Mouse (Mus musculus) heart, embryonic 13.5 days (tissue): ENCODE data around the gene Rgs2. TPM values are rescaled to one million over a fixed set of nuclear protein-coding genes. Genes with fewer than 3 reads are reported as not detected.

Experiments
- ATAC-seq: fragments of 200-750 bp; cut with Nextera tagmentation; 2 replicates; pipeline ENCODE4 v1.8.0; 2017; ENCODE audit warnings: moderate TSS enrichment; ENCODE audit not compliant: insufficient number of reproducible peaks, low FRiP score, low TSS enrichment; ENCODE audit errors: extremely low read depth
- H3K27ac ChIP-seq: fragments of 300-500 bp; sonication (generic); replicated peaks from 2 replicates; pipeline ENCODE4 v1.5.1; 2015; ENCODE audit warnings: moderate library complexity, mild to moderate bottlenecking, inconsistent platforms
- H3K27me3 ChIP-seq: fragments of 300-500 bp; sonication (generic); replicated peaks from 2 replicates; pipeline ENCODE4 v1.6.1; 2015; ENCODE audit warnings: mild to moderate bottlenecking, inconsistent platforms
- H3K36me3 ChIP-seq: fragments of 300-500 bp; sonication (generic); 2 replicates; pipeline ENCODE4 v1.6.1; 2015; ENCODE audit warnings: mild to moderate bottlenecking, inconsistent platforms
- H3K4me1 ChIP-seq: fragments of 300-500 bp; sonication (generic); 2 replicates; pipeline ENCODE4 v1.6.1; 2015; ENCODE audit warnings: inconsistent platforms
- H3K4me2 ChIP-seq: fragments of 300-500 bp; sonication (generic); 2 replicates; pipeline ENCODE4 v1.6.1; 2015; ENCODE audit warnings: inconsistent platforms, mild to moderate bottlenecking, moderate library complexity
- H3K4me3 ChIP-seq: fragments of 300-500 bp; sonication (generic); 2 replicates; pipeline ENCODE4 v1.5.1; 2015; ENCODE audit warnings: moderate library complexity, mild to moderate bottlenecking, inconsistent platforms
- H3K9ac ChIP-seq: fragments of 300-500 bp; sonication (generic); 2 replicates; pipeline ENCODE4 v1.6.1; 2015; ENCODE audit warnings: inconsistent platforms, mild to moderate bottlenecking, moderate library complexity
- H3K9me3 ChIP-seq: fragments of 300-500 bp; sonication (generic); 2 replicates; pipeline ENCODE4 v1.6.1; 2016; ENCODE audit warnings: inconsistent platforms
- WGBS: fragments of 180-500 bp; shearing (Covaris S2); methylation state at CpG from one replicate; pipeline ENCODE4 v1.1.7; 2015; ENCODE audit warnings: mixed read lengths; 5-methylcytosine and 5-hydroxymethylcytosine counted together
- polyA plus RNA-seq: library from polyadenylated mRNA; unstranded; fragments of >200 nt; fragmentation: Nextera tagmentation; extraction: Ambion mirVana; gene quantifications from 2 replicates; pipeline ENCODE4 v1.2.1, GENCODE M21; 2015

Rgs2 gene
- 16.4 and 18.8 TPM in 2 replicates for polyA plus RNA-seq

DNA sequence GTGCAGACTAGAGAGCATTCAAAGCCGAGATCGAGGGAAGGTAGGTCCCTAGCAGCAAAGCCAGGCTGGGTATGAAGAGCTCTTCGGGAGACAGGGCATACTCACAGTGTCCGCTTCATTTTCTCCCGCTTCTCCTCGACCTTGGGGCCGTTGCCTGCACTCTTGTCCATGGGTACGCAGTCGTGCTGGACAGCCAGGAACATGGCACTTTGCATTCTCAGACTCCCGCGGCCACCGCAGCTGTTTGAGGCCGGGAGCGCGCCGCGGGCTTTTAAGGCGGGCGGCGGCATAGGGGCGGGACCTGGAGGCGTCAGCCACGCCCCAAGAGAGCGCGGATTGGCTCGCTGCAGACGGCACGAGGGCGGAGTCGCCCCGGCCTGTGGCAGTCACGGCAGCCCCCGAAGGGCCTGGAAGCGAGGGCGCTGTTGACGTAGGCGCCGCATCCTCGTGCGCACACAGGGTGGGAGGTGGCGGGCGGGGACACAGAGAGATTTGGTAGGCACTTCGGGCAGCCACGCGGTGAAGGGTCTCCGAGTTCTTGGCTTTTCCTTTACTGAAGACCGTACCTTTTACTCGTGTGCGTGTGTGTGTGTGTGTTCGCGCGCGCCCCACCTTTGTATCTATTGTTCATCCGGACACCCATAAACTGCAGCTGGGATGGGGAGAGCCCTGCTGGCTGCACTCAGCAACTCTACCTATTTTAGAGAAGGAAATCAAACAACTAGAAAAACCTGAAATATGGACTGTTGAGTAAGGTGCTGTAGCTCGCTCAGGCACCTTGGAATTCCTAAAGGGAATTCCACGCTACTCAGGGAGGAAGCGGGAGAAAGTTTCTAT, at the start of gene Rgs2:
Gene Rgs2 (minus strand): TSS at position 258 of the 837 bp plus-strand sequence.
- under 1% methylated on average over 57 of the region's 57 CpGs for WGBS
- Histone ChIP-seq H3K9me3 (no peaks in the 10 kb centered on the region), H3K27me3 (no peaks in the 10 kb centered on the region), H3K36me3 (peaks cover 18% of the 10 kb centered on the region), H3K4me1 (peaks cover 30% of the 10 kb centered on the region; the same call in 1 of the 2 replicates), H3K27ac (peak within 1 kb of the TSS; percentile 68), H3K9ac (peak within 1 kb of the TSS; percentile 89), H3K4me2 (peak within 1 kb of the TSS; percentile 95), H3K4me3 (peak within 1 kb of the TSS; percentile 73)
- ATAC-seq = peak; percentile 99

- Histone ChIP-seq H3K27ac (no peak overlapping the region), H3K9ac (no peak overlapping the region), H3K4me1 (peaks cover 14% of the 10 kb centered on the region), H3K9me3 (no peaks in the 10 kb centered on the region), H3K4me2 (no peak overlapping the region), H3K36me3 (no peaks in the 10 kb centered on the region), H3K27me3 (no peaks in the 10 kb centered on the region), H3K4me3 (no peak overlapping the region)
- WGBS = 77% methylated on average over 4 of the region's 4 CpGs
- ATAC-seq = no peak
Measured at GRCm38 (mm10) chr1:144053401-144053800, 49.4 kb upstream of the Rgs2 start.

DNA sequence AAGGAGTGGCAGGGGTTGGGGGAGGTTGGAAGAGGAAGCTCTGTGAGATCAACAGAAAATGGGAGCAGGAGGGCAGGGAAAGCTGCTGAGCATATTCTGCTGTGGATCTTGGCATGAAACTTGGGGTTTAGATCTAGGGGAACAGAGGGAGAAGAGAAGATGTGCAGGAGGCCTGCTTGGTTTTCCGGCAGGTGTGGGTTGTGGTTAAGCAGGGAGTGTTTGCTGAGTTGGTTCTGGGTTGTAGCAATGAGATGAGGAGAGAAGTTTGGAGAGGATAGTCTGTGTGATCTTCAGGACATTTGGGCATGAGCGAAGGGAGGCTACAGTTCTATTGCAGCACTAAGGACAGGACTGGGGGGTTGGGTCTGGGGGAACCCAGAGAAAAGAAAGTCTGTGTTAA, 37.9 kb upstream of the Rgs2 start:
- Histone ChIP-seq H3K9ac (no peak overlapping the region), H3K36me3 (no peaks in the 10 kb centered on the region), H3K4me1 (no peaks in the 10 kb centered on the region), H3K9me3 (no peaks in the 10 kb centered on the region), H3K4me2 (no peak overlapping the region), H3K27me3 (no peaks in the 10 kb centered on the region), H3K27ac (no peak overlapping the region), H3K4me3 (no peak overlapping the region)
- no peak for ATAC-seq
- 86% methylated on average over 2 of the region's 2 CpGs for WGBS

- ATAC-seq = no peak
- Histone ChIP-seq H3K9me3 (no peaks in the 10 kb centered on the region), H3K27me3 (no peaks in the 10 kb centered on the region), H3K4me1 (no peaks in the 10 kb centered on the region), H3K36me3 (no peaks in the 10 kb centered on the region), H3K4me2 (no peak overlapping the region), H3K4me3 (no peak overlapping the region), H3K9ac (no peak overlapping the region), H3K27ac (no peak overlapping the region)
- 56% methylated on average over 1 of the region's 1 CpGs for WGBS
Measured at GRCm38 (mm10) chr1:144033498-144033897, 29.5 kb upstream of the Rgs2 start.

DNA sequence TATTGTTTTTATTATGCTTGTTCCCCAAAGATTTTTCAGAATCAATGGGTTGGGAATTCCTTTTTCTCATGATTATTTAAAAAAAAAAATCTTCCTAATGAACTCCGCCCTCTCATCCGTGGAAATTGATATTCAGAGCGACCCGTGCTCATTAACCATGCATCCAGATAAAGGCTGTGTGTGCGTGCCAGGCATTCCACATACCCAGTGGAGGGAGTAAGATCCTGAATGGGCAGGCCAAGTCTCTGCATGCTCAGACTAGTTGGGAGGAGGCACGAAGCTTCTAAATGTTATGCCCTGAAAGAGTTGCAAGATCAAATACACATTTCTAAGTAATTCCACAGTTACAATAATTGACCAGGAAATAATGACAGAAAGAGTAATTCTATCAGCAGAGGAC, 26.5 kb upstream of the Rgs2 start:
- WGBS = 67% methylated on average over 6 of the region's 6 CpGs

GRCm38 (mm10) chr1:144029679-144030078, 25.7 kb upstream of the Rgs2 start:
- no peak for ATAC-seq
- 82% methylated on average over 10 of the region's 10 CpGs for WGBS
- H3K4me1 ChIP-seq = no peaks in the 10 kb centered on the region

More for the DNA sequence above, 26.5 kb upstream of the Rgs2 start:
- Histone ChIP-seq H3K4me2 (no peak overlapping the region), H3K9ac (no peak overlapping the region), H3K27ac (no peak overlapping the region), H3K36me3 (no peaks in the 10 kb centered on the region), H3K4me3 (no peak overlapping the region), H3K27me3 (no peaks in the 10 kb centered on the region), H3K9me3 (no peaks in the 10 kb centered on the region), H3K4me1 (no peaks in the 10 kb centered on the region)
- ATAC-seq = no peak

GRCm38 (mm10) chr1:144018417-144018958, 14.5 kb upstream of the Rgs2 start:
- H3K4me1 ChIP-seq = peaks cover 12% of the 10 kb centered on the region
- no peak overlapping the region for H3K27ac ChIP-seq
- H3K9ac ChIP-seq = no peak overlapping the region
- no peaks in the 10 kb centered on the region for H3K36me3 ChIP-seq
- H3K4me2 ChIP-seq = no peak overlapping the region
- no peaks in the 10 kb centered on the region for H3K9me3 ChIP-seq
- ATAC-seq = peak; percentile 42; the same call in 1 of the 2 replicates
- no peaks in the 10 kb centered on the region for H3K27me3 ChIP-seq
- WGBS = 52% methylated on average over 7 of the region's 7 CpGs
- no peak overlapping the region for H3K4me3 ChIP-seq

More at GRCm38 (mm10) chr1:144029679-144030078, 25.7 kb upstream of the Rgs2 start:
- no peak overlapping the region for H3K9ac ChIP-seq
- H3K9me3 ChIP-seq = no peaks in the 10 kb centered on the region
- H3K27ac ChIP-seq = no peak overlapping the region
- H3K4me3 ChIP-seq = no peak overlapping the region
- H3K4me2 ChIP-seq = no peak overlapping the region
- H3K27me3 ChIP-seq = no peaks in the 10 kb centered on the region
- no peaks in the 10 kb centered on the region for H3K36me3 ChIP-seq

- no peak for ATAC-seq
- H3K9me3 ChIP-seq = no peaks in the 10 kb centered on the region
- peaks cover 8% of the 10 kb centered on the region for H3K4me1 ChIP-seq
- no peak overlapping the region for H3K9ac ChIP-seq
- no peaks in the 10 kb centered on the region for H3K27me3 ChIP-seq
- no peak overlapping the region for H3K4me2 ChIP-seq
- H3K4me3 ChIP-seq = no peak overlapping the region
- no peak overlapping the region for H3K27ac ChIP-seq
- H3K36me3 ChIP-seq = no peaks in the 10 kb centered on the region
Measured at GRCm38 (mm10) chr1:144013913-144014312, 10.0 kb upstream of the Rgs2 start.

- ATAC-seq = no peak
- Histone ChIP-seq H3K27ac (no peak overlapping the region), H3K4me1 (peaks cover 15% of the 10 kb centered on the region; the same call in 1 of the 2 replicates), H3K9ac (no peak overlapping the region), H3K4me3 (no peak overlapping the region), H3K4me2 (no peak overlapping the region), H3K36me3 (peaks cover 2% of the 10 kb centered on the region; the same call in 1 of the 2 replicates), H3K27me3 (no peaks in the 10 kb centered on the region), H3K9me3 (no peaks in the 10 kb centered on the region)
- WGBS = 77% methylated on average over 6 of the region's 6 CpGs
Measured at GRCm38 (mm10) chr1:144007341-144007740, 3.4 kb upstream of the Rgs2 start.

- Histone ChIP-seq H3K9ac (peak overlapping the region; percentile 65; the same call in 1 of the 2 replicates), H3K9me3 (no peaks in the 10 kb centered on the region), H3K27ac (no peak overlapping the region), H3K27me3 (no peaks in the 10 kb centered on the region), H3K4me2 (peak overlapping the region; percentile 66), H3K4me3 (peak overlapping the region; percentile 39), H3K36me3 (peaks cover 9% of the 10 kb centered on the region), H3K4me1 (peaks cover 20% of the 10 kb centered on the region; the same call in 1 of the 2 replicates)
- WGBS = 1% methylated on average over 8 of the region's 8 CpGs
- ATAC-seq = no peak
Measured at GRCm38 (mm10) chr1:144006542-144006941, 2.6 kb upstream of the Rgs2 start.

DNA sequence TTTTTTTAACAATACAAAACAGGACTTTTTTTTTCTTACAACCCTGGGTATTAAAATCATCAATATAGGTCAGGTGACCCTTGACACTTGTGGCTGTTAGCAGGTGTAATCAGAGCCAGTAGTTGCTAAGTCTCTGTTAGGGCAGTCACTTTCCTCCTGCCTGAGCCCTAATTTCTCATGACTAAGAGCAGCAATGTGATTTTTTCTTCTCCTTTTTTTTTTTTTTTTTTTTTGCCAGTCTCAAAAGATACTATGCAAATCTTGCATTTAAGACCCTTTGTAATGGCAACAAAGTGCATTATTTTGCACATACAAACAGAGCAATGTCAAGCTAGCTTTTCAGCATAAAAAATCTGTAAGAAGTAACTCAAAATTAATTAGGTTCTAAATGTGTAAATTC, 1.7 kb upstream of the Rgs2 start:
- Histone ChIP-seq H3K36me3 (peaks cover 18% of the 10 kb centered on the region), H3K4me3 (no peak overlapping the region), H3K9me3 (no peaks in the 10 kb centered on the region), H3K4me1 (peaks cover 25% of the 10 kb centered on the region; the same call in 1 of the 2 replicates), H3K4me2 (no peak overlapping the region), H3K27me3 (no peaks in the 10 kb centered on the region), H3K9ac (no peak overlapping the region), H3K27ac (no peak overlapping the region)
- ATAC-seq = no peak
